Mouse (Mus musculus) lung, postnatal 36 days (tissue): ENCODE results near the gene Snrpa.
A peak's percentile ranks its signal among the peaks of the same experiment; 100 is the strongest.

Source experiments
- DNase-seq: peaks from one replicate; pipeline ENCODE4 v3.0.0; 2022; ENCODE audit warnings: mixed read lengths

Gene Snrpa

DNA sequence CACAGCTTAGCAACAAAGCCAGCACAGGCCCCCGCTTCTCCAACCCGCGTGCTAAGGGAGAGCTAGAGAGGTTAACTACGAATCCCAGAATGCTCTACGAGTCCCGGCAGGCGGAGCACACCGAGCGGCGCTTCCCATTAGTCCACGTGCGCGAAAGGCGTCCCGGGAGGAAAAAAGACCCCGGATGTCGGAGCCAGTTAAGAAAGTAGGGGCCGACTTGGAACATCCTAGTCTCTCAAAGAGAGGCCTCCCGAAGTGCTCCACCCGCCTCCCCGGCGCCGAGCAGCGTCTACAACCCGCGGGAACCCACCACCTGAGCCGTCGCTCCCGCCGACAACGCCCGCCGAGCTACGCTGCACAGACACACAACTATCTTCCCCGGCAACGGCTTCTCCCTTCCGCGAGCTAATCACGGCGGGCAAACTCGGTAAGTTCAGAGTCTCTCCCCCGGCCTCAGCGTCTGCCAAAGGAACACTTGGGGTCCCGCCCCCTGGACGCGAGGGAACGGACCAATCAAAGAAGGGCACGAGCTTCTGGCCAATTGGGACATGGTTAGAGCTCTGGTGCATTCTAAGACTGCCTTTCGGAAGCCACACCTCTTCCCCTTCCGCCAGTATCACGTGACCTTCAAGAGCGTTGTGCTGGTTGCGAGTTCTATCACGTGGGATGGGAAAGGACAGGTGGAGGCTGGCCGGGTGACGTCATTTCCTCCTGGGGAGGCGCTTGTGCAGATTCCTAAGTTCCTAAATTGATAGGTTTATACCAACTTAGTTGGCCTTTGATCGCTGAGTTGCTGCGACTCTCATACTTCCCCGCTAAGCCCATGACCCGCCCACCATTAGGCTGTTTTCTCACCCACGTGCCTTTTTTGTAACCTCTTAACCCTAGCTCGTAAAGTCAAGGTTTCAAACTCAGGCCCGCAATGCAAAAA, at the start of gene Snrpa, which contains the start of gene BC024978:
Gene Snrpa, minus strand, starts transcription at position 591 of the 931 bp plus-strand sequence.
Gene BC024978, plus strand, starts transcription at position 101 of the 931 bp plus-strand sequence.
- DNase-seq = peak; percentile 100

DNA sequence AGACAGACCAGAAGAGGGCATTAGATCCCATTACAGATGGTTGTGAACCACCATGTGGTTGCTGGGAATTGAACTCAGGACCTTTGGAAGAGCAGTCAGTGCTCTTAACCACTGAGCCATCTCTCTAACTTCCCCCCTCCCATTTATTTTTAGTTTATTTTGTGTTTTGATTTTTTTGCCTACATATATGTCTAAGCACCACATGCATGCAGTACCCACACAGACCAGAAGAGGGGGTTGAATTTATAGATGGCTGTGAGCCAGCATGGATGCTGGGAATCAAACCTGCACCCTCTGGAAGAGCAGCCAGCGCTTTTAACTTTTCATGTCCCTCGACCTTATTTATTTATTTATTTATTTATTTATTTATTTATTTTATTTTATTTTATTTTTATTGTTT, 48.0 kb upstream of the Snrpa start:
- peak; percentile 53 for DNase-seq

DNA sequence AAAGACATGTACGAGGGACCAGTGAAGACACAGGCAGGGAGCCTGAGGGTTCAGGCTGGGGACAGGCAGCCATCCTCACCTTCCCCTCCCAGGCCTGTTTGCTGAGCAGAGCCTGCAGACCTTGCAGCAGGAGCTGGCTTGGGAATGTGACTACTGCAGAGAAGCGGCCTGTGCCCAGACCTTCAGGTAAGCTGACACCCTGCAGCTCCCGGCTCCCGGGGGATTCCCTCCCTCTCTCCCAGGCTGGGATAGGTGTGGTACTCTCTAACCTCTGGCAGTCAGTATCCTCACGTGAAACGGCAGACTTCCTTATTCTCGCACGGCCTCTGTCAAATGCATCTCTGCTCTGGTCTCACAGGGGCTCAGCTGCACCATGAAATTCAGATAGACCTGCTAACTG, 47.1 kb upstream of the Snrpa start:
- DNase-seq = no peak

DNA sequence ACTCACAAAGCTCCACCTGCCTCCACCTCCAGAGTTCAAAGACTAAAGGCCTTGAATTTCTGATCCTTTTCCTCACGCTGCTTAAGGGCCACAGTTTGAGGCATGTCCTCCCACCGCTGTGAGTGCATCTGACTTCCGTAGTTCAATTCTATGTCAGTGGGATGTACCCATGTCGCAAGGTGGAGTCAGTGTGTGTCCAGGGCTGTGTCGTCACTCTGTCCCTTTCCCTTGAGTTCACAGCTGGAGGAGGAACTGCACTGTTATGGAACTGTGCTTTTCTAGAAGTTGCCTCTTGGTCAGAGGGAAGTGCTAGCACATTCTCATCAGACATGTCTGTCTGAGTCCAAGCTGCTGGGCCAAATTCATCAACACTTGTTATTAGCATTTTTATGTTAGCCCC, 42.5 kb upstream of the Snrpa start:
- peak; percentile 64 for DNase-seq

DNA sequence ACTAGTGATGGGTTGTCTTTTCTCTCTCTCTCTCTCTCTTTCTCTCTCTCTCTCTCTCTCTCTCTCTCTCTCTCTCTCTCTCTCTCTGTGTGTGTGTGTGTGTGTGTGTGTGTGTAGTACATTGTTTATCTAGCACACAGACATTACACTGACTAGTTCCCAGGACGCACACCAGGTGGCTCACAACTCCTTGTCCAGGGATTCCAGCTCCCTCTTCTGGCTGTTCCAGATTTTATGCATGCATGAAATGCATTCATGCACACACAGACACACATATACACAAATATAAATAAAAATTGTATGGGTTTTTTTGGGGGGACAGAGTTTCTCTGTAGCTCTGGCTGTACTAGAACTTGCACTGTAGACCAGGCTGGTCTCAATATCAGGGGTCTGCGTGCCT, 41.5 kb upstream of the Snrpa start:
- DNase-seq = no peak

DNA sequence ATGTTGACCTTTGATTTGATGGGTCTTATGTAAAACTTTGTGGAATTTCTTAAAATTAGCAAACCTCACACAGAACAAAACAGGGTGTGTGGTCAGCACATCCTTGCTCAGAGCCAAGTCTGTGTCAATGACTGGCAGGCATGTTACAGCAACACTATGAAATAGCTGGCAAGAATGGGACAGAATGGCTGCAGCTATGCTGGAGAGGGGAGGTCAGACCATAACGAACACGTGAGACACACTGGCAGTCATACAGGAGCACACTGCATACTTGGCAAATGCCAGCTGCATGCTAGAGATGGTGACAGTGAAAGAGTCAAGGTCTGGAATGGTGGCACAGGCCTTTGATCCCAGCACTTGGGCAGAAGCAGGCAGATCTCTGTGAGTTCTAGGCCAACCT, 39.7 kb upstream of the Snrpa start:
- no peak for DNase-seq

DNA sequence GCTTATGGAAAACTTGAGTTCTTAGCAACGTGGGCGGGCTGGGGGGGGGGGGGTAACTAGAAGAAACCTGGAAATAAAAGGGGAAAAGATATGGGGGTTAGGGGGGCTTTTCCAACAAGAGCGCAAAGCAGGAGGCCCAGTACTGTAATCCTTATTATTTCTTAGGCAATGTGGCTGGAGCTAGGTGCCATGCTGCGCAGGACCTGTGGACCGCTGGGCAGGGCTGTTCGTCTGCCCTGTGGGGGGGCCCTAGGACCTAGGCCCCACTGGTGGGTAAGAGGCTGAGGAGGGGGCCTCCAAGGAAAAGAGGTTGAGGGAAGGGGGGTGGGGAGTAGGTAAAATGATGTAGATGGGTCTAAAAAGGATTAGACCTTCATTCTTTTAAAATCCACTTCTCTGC, 37.2 kb upstream of the Snrpa start:
- no peak for DNase-seq

DNA sequence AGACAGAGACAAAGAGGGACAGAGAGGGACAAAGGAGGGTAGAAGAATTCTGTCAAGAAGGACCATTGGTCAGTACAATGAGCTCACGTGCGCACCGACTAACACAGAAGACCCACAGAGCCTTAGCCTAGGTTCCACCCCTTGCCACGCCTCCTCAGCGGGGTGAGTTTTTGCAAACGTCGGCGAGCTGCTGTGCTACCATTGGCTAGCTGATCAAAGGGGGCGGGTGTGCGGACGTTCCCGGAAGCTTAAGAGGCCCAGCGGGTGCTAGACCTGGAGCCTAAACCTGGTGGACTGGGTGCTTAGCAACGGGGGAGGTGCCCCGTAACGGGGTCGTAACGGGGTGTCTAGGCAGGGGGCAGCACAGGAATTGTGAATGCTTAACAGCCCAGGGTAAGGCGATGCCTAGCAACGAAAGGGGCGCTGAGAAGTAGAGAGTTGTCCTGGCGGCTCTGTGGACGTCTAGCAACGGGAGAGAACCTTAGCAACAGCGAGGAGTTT, 36.8 kb upstream of the Snrpa start, which contains the start of gene Coq8b:
Gene Coq8b, plus strand, starts transcription at position 243 of the 501 bp plus-strand sequence.
- DNase-seq = peak; percentile 98

DNA sequence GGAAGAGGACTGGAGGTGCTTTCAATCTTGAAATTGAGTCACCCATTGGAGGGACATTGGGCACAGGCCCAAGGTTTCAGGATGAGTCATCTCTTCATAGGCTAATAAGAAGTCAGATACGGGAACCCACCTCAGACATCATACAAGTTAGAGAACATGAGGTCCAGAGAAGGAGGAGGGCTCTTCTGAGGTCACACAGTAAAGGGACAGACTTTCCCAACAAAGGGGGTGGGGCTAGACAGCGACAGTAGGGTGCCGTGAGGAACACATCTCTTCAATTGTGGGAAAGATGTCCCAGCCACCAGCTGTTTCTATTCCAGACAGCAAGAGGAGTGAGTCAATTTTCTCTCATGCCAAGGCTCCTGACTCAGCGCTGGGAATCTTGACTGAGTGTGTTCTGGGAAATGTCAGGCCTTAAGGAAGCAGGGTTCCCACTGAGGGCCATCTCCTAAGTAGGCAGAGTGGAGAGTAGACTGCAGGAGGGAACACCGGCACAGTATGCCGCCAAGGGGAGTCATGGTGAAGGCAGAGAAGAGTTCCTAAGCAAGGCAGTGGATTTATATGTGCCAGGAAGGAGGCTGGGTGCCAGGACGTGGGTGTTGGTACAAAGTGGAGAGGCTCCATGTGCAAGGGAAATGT, 35.7 kb upstream of the Snrpa start:
- DNase-seq = peak; percentile 70

DNA sequence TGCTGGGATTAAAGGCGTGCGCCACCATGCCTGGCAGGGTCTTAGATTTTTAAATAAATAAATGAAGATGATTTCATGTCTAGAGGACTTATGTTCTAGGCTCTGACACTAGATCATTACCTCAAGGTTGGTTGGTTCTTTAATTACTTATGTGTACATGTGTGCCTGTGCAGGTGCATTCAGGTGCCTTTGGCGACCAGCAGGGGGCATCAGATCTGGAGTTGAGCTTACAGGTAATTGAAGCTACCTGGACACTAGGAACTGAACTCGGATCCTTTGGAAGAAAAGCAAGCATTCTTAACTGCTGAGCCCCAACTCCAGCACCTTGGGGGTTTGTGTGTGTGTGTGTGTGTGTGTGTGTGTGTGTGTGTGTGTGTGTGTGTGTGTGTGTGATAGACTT, 34.7 kb upstream of the Snrpa start:
- DNase-seq = no peak

DNA sequence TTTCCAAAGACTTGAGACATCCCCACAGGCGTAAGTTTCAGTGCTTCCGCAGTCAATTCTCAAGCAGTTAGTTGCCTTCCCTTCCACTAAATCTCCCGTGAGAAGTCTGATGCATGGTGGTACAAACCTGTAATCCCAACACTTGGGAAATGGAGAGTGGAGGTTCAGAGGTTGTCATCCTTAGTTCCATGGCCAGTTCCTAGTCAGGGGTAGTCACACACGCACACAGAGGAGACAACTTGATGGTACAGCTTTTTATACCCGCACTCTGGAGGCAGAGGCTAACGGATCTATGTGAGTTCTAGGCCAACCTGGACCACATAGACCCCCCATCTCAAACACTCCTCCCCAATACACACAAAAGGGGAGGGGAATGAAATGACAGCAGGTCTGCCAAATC, 32.8 kb upstream of the Snrpa start:
- DNase-seq = no peak

DNA sequence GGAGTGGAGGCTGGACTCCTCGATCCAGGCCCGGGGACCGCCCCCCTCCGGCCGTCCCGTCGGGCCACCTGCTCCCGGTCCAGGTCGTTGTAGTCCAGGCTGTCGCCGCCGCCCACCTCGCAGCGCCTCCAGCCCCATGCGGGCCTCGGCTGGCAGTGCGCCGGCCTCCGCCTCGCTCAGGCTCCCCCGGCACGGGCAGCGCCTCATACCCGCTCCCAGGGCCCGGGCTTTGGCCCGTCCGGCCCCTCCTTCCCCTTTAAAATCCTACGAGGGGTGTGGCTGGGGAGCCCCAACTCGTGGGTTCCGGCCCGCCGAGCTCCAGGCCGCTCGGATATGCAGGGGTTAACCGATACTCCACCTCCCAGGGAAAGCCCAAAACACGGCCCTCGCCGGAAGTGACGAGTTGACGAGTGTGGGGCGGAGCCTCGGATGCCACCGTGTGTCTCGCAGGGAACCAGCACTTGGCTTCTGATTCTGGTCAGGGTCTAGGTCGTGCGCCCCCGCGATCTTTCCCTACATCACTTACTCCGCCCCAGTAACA, 32.3 kb upstream of the Snrpa start, which contains the start of gene Itpkc:
Gene Itpkc, minus strand, starts transcription at position 381 of the 541 bp plus-strand sequence.
- DNase-seq = peak; percentile 96

DNA sequence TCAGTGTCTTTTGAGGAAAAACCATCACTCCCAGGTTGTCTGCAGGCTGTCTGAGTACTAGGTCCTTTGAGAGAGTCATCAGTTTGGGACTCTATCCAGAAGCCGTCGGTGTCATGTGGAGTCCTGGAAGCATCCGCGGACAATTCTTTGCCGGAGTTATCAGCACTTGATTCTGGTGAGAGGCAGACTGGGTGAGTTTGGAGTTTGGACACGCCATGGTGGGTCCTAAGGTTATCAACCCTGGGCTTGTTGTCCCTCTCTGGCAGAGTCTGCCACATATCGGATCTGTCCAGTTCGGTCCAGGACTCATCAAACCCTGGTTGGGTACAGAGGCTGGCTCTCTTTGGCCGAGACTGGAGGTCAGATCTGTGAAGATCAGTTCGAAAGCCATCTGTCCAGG, 31.6 kb upstream of the Snrpa start:
- no peak for DNase-seq

DNA sequence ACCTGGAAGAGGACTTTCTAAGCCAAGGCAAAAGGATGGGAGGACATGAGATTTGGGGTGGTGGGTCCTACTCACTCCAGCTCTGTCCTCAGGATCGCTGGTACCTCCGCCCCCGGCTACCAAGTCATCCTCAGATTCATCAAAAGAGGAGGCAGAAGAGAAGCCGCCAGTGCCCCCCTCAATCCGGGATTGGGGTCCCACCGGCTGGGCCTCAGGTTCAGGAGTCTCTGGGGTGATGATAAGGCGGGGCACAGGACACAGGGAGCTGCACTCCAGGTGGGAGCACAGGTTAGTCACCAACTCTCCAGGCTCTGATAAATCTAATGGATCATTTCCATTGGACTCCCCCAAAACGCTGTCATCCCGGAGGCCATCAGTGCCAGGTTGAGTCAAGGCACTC, 31.2 kb upstream of the Snrpa start:
- DNase-seq = no peak

DNA sequence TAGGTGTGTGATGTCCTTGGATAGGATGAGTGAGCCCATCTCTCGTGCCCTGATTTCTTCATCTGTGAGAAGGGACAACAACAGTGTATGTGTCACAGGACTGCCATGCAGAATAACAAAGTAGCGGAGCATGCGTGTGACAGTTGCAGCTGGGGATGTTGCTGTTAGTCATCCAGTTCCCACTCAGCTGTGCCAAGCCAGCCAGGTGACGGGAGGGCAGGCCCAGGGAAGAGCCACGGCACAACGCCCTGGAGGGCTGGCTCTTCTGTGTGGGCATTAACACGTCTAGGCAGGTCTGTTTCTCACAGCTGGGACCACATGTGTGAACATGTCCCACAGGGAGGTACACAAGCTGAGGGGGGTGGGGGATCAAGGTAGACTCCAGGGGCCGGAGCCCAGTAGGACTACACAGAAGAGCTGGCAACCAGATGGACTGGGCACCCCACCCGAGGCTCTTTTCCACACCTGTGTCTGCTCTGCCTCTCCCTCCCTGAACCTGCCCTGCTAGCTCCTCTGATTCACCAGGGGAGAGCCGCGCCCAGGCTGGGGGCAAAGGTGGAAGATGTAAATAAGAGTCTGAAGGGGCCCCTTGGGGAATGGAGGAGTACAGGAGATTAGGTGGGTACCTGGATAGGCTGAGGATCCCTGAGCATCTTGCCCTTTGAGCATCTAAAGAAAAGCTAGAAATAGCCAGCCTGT, 29.0 kb upstream of the Snrpa start:
- DNase-seq = peak; percentile 14

DNA sequence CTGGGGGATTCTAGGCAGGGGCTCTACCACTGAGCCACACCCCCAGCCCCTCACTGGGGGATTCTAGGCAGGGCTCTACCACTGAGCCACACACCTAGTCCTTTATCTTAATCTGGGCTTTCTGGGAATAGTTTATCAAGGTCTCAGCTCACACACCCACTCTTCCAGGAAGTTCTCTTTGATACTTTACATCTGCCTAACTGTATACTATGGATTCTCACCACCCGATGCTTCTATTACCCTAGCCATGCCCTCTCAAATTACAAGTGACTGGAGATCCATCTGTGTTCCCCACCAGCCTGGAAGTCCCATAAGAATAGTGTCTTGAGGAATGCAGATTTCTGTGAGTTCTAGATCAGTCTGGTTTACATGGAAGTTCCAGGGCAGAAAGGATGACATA, 26.5 kb upstream of the Snrpa start:
- no peak for DNase-seq

DNA sequence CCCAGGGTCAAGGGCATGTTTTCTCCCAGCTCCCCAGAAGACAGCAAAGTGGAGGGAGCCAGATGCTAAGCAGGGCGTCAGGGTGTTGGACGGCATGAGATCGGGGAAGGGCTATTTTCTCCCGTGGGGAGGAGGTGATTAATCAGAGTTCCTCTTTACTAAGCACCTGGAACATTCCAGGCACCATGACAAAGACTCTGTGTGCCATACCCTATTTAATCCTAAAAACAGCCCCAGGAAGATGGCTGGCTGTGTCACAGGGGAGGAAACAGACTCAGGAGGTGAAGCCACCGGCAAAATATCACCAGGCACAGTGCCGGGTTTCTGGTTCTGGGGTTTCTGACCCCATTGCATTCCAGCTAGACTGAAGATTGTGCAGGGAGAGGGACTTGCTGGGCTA, 25.9 kb upstream of the Snrpa start:
- no peak for DNase-seq

DNA sequence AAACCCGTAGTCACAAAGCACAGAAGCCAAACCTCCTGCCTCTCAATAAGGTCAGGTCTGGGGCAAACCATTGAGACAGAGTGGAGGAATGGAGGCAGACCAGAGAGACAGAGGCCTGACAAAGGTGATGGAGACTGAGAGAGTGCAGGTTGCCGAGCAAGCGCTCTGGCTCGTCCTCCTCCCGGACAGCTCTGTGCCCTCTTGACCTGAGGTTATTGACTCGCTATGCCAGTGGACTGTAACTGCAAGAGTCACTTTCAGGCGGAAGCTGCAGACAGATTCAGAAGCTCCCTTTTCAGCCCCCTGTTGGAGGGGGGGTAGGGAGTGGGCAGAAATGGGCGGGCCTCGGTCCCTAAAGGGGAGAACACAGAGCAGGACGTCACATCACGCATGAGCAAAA, 23.9 kb upstream of the Snrpa start:
- no peak for DNase-seq

DNA sequence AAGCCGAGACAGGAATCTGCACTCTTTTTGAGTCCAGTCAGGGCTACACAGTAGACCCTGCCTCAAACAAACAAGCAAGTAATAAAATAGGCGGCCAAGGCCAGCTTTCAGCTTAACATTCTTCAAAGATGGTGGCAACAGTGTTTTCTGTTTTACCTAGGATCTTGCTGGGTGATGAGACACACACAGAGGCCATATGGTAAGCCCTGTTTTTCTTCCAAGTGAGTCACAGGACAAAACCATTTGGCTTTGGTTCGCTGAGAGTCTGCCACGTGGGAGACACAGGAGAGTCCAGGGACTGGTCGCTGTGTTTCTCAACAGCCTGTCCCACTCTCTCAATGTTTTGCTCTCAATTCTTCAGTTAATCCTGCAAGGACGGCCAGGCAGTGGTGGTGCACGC, 22.5 kb upstream of the Snrpa start:
- DNase-seq = no peak

DNA sequence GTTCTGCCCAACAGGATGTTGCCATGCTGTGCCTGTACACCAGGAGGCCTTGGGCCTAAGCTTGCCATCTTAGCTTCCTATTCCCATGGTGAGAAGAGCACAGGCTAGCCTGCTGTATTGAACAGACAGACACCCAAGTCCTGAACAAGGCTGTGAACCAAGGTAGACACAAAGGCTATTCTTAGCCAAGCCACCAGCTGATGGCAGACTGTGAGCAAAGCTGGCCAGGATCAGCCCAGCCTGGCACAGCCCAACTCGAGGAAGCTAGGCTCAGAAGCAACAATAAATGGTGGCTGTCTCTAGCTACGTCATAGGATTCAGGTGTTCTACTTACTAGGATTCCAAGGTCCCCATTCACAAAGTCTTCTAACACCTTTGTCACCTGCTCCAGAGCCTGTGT, 16.6 kb upstream of the Snrpa start:
- DNase-seq = no peak

DNA sequence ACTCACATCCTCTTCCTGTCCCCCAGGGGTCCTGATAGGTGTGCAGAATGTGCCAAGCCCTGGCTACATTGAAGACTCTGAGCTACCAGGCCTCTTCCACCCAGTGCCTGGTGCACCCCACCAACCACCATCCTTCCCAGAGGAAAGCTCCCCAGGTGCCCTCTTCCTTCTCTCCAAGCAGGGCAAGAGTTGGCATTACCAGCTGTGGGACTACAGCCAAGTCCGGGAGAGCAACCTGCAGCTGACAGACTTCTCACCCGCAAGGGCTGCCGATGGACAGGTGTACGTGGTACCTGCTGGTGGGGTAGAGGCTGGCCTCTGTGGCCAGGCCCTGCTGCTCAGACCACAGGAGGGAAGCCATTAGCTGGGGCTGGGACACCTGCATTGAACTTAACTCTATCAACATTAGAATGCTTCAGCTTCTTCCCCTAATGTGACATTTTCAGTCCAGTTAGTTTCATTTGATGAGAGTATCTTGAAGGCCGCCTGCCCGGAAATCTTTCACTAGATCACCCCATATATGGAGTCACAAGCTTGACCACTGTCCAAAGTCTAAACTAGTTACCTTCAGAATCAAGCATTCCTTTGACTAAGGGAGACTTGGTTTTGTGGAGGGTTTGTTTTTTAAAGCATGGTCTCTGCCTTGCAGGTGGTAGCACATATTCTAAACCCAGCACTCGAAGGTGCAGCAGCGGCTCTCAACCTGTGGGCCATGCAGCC, 7.8 kb upstream of the Snrpa start:
- DNase-seq = no peak

DNA sequence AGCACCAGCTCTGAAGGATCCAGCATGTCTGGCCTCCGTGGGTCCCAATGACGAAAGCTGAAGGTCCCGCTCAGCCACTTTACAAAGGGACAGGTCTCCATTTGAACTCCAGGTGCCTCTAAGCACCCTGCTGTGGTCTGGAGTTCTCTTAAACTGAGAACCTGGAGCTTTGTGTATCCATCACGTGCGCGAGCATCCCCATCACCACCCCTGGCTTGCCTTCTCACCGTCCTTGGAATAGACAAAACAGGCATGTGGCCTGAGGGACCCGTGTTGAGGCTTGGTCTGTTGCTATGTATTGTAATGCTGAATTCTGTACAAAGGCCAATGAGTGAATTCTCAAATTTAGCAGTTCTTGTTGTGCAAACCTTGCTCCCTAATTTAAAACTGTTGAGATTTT, 2.7 kb upstream of the Snrpa start:
- DNase-seq = no peak
